Mouse (Mus musculus) Muller cell, postnatal 12 days (primary cell): Measurements from ENCODE around the gene Tmem53.

Source experiments
- DNase-seq: peaks from one replicate; pipeline ENCODE4 v3.0.0-alpha.2; 2015; ENCODE audit errors: inconsistent ontology term

The Tmem53 gene

DNA sequence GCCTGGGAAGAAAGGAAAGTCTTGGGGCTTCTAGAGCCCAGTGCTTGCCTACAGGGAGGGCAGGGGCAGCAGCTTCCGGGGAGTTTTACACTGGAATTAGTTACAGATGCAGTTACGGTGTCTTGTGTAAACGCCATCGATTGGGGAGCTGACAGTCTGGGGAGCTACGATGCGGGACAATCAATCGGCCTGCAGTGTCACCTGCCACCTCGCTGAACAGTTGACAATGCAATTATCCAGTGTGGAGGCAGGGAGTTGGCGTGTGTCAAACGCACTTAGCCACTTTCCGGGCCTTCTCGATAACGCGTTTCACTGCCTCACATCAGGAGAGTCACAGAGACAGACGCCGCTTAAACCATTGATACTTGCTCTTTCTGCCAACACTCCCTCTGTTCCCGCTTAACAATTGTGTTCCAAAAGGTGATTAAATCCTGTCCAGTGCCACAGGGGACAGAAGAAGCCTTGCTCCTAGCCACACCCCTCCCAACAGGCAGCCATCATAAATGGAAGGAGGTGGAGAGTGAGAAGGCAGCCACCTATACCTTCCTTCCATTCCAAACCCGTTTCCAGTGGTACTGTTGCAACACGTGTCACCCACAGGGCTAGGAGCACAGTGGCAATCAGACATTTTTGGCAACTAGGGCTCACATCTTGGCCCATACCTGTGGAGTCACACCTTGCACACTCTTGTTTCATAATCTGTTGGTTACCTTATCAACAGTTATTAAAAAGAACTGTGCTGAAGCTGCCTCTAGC, 29.5 kb downstream of the Tmem53 start:
- no peak for DNase-seq

DNA sequence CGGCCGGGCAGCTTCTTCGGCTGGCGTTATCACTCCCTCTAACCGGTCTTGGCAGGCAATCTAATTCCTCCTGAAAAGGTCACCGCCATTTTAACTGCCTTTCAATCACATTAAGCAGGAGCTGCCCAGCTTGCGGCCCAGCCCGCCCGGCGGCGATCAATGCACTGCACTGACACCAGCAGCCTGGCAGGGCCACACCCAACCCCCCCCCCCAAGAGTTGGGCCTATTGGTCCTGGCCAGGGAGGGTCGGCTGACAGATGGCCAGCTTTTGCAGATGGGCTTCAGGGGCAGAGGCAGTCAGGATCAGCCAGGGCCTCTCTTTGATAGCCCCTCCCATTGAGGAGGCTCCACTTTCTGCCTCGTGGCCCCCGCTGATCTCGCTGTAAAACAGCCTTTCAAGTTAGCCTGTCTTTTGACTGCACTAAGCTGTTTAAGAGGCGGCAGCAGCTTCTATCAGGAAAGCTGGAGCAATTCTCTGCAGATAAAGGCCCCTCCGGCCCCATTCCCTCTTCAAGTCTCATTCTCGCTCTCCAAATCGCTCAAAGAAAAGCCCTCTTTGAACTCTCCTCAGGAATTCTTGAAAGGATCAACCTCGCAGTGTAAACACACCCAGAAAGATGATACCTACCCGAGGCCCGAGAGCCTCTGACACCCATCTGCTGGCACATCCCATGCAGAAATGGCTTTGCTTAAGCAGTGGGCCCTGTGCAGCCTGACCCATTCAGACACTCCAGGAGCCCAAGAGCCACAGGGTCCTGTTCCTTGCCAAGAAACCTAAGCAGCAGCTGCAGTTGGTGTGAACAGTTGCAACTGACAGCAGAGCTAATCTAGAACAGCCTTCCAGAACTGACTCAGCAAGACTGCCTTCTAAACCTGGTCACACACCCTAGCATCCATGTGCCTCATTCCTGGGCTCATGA, 31.8 kb downstream of the Tmem53 start:
- no peak for DNase-seq

DNA sequence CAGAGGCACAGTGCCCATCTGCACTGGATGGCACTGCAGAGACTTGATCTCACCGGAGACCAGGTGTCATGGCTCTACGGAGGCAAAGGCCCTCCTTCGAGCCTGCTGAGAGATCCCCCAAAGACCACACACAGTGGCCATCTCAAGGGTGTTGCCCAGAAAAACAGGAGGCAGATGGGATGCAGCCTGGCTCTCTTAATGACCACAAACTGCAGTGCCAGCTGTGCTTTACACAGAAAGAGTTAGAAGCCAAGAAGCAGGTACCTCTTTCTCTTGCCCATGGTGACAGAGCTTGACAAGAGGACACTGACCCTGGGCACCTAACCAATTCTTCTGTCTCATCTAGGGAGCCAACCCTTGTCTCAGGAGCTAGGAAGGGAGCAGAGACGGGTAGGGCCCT, 32.6 kb downstream of the Tmem53 start:
- no peak for DNase-seq

DNA sequence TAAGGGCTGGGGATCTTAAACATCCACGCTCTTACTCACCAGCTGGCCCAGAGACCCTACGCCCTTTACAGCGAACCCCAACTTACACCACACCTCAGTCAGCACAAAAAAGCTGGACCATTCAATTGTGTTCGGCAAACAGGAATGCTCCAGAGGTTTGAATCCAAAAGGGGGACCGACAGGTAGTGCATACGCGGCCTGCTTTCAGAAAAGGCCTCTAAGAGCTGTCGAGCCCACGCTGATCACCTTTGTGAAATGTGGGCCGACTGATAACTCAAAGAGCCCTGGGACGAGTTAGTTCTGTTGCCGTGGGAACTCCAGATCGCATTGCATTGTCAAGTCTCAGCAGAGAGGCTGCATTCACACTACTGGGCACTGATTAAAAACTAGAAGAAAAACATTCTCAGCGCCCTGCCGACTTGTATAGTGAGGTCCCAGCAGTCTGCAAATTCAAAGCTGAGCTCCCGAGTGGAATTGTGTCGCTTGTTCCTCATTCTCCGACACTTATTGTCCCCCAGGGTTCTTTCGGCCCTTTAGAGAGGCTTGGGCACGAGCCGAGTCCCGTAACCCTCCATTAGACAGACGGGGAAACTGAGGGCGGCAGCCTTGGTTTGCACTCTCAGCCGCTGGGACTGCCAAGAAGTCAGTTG, 36.7 kb downstream of the Tmem53 start:
- no peak for DNase-seq

DNA sequence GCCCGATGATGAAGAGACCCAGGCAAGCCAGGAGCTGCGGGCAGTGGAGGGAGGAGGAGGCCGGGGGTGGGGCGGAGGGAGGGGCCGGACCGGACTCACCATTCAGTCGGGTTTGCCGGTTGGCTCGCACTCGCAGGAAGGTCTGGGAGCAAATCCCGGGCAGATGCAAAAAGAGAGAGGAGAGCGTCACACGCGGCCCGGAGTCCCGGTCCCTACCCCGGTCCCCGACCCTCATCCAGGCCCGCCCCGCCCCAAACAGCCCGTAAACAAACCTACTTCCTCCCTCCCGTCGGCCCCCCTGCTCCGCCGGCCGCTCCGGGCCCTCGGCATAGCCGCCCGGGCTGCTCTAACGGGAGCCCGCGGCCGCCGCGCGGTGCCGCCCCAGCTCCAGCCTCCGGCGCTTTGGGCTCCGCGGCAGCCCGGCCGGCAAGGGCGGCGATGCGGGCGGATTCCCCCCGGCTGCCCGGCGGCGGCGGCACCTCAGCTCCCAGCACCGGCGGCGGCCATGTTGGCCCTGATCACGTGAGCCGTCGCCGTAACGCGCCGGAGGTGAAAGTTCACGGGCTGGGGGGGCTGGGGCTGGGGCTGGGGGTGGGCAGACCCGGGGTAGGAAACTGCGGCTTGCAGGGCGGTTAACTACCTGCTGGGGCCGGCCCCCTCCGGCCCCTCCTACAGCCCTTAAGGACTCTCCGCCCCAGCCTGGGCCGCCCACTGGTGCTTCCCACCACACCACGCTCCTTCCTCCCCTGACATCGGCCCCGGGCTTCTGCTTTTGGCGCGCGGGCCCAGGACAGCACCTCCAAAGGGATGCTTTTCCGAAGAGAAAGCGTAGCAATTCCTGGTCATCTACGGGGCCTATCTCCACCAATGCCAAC, 37.4 kb downstream of the Tmem53 start:
- peak; percentile 89 for DNase-seq

DNA sequence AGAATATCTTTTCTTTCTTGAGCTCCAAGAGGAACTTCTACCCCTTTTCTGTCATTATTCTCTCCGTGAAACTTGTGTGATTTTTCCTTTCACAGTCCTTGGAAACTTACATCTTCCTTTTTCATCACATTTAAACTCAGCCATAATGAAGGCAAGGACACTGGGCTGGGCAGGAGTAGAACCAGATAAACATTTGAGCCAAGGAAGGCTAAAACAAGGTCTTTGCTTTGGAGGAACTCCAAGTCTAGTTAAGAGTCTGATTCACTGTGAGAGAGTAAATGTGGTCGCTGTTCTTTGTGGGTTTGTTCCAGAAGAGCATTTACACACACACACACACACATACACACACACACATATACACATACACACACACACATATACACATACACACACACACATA, 39.9 kb downstream of the Tmem53 start:
- no peak for DNase-seq

DNA sequence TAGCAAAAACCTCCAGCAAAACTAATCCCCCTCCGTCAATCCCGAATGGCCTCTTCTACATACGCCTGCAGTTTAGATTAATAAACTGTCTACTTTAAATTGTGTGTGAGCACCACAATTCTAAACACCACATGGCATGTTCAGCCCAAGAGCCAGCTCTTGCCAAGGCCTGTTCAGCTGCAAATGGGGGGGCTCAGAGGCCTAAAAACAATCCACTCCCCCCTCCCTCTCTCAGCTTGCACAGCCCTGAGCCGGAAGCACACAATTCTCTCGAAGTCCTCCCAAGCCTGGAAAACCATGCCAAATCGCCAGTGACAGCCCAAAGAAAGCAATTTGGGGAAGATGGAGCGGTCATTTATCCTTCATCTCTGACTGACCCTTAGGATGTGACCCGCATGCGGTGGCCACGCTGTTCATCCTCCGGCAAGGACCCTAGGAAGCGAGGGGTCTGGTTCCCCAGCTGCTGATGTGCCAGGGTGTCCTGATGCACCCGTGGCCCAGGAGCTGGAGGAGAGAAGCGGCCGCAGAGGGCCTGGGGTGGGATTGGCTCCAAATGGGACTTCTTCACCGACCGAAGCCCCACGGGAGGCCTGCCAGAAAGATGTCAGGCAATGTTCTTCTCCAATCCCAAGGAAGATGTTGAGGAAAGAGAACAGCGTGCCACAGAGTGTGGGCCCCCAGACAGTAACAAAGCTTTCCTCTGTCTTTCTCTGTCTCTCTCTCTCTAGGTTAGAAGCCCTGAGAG, 45.3 kb downstream of the Tmem53 start:
- DNase-seq, result no peak

DNA sequence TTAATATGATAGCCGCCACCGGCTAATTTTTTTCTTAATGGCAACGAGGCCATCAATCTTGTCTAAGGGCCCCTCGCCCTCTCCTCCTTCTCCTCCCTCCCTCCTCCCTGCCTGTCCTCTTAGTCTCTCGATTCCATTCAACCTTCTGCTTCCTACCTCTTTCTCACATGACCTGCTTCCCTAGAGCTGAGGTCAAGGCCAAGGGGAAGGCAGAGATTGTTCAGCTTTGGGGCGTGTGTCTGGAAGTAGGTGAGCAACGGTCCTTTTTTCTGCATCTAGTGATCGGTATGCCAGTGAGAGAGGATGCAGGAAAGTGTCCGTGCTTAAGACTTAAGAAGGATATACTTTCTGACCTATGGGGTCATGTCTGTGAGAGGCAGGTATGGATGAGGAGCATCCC, 46.1 kb downstream of the Tmem53 start:
- no peak for DNase-seq

DNA sequence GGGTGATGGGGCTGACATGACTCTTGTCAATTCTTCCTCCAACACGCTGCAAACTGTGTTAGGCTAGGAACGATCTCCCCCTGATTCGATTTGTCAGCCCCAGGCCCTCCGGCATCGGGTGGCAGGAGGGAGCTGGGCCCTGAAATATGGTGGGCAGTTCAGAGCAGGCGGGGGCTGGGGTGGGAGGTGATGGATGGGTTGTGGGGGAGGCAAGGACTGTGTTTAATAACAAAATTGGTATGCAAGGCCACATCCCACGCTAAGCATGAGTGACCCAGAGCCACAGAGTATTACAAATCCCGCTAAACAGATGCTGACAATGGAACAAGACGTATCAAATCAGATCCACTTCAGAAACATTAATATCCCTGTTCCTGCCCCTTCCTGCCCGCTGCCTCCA, 48.2 kb downstream of the Tmem53 start:
- no peak for DNase-seq

DNA sequence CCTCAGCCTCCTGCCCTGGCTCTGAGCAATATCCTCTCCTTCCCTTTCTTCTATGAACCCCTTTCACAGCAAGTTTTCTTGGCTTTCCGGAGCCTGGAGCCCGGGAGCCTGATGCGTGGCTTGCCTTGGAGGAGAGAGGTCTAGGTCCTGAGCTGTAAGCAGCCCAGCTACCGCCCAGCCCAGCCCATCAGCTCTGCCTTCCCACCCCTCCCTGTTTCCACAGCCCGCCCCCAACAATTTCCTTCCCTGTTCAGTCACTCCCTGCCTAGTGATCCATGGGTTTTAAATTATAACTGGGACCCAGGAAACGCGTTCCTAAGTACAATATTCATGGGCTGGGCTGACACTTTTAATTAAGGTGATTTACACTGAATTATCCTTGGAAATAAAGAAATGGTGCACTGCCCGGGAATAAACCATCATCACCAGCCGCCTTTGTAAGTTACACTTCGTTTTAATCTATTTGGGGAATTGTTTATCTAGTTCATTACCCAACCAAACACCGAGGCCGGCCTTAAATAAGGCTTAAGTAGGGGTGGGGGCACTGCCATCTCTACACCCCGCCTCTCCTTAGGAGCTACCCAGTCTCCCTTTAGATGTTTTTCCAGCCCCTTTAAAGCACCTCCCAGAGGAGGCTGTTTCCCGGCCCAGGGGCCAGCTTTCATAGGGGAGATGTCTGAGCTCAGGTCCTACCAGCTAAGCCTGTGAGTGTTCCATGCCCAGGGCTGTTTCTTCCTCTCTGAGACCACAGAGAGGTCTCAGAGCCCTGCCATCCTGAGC, 50.5 kb downstream of the Tmem53 start:
- DNase-seq, result no peak

DNA sequence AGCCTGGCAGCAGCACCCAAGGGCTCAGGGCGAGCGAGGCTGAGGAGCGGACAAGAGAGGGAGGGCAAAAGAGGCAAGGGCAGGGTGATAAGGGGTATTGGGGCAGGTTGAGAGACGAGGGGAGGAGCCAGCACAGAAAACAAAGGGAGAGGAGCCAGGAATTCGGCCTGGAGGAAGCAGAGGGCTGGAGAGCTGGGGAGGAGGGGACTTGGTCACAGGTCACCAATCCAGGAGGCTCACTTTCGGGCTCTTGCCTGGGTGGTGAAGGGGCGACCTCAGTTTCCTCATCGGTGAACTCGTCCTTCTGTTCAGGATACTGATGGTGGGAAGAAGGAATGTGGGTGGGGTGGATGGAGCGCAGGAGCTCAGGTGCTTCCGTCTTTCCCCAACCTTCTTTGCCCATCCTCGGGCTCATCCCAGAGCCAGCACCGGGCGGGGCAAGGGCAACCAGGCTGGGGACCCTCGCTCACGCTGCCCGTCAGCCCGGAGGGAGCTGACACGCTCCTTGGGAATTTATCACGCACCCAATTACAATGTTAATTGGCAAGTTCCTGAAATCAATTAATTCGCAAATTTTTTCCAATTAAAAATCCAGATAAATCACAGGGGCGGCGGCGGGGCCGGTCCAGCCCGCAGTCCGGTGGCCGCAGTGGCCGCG, 52.0 kb downstream of the Tmem53 start:
- DNase-seq, result peak; percentile 36

DNA sequence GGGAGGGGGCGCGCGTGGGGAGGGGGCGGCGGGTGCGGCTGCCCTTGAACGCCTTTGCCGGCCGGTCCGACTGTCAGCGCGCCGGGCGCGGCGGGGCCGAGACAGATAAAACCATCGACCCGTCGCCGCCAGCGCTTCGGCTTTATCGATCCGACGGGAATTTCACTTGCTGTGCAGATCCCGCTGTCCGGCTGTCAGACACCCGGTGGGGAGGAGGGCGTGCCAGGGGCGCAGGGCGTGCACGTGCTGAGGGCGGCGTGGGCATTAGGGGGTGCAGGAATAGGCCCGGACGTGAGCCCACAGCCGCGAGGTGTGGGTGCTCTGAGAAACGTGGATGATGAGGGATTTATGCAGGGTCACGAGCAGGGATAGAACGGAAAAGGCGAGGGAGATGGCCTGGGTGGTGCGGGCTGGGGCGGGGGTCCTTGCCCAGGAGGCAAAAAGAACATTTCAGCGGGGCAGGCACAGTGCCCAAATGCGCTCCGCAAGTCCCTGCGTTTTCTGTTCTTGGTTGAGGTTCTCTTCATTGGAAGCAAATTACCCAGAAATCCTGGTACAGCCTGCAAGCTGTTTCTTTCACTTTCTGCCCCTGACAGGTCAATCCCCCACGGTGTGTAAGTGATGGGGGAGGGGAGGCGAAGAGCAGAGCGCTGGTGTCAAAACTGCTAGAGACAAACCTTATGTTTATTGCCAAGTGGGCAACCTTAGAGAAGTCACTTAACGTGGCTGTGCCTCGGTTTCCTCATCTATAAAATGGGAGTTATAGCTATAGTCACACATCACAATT, 52.7 kb downstream of the Tmem53 start:
- DNase-seq, result peak; percentile 25

DNA sequence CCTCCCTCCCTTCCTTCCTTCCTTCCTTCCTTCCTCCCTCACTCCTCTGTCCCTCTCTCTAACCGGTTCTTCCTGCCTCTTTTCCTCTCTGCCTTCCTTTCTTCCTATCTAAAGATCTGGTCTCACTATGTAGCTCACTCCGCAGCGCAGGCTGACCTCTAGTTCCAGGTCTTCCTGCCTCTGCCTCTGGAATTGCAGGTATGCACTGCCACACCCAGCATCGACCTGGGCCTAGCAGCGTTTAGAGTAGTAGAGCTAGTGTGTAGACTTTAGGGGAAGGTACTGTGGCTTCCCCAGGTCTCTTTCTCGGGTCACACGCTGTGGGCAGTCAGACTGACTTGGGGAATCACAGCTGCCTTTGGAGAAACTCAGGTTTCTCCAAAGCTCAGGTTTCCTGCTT, 53.7 kb downstream of the Tmem53 start:
- DNase-seq, result no peak

DNA sequence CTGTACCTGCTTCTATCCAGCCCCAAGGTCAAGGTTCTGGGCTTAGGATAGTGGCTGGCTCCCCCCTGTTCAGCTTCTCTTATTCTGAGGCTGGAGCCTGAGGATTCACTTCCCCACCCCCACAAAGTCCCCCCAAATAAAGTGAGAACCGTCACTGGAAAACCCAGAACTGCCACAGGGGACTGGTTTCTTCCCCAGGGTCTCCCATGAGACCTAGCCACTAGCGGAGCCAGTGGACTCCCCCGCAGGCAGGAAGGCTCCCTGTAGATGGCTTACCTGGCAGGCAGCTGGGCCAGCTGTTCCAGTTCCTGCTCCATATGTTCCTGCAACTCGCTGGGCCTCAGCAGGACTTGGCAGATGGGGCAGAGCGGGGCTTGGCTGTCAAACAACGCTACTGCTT, 55.5 kb downstream of the Tmem53 start:
- no peak for DNase-seq

DNA sequence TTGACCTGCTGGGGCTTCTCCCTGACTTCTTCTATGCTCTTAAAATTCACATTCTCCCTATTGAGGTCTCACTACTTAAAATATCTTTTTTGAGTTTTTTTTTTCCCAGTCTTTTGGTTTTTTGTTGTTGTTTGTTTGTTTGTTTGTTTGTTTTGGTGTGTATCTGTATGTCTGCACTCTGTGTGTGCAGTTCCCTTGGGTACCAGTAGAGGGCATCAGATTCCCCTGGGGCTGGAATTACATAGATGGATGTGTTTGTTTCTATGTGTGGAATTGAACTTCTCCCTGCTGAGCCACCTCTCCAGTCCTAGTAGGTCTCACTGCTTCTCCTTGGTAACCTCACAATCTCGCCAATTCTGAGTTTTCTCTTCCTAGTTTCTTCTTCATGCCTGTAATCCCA, 57.7 kb downstream of the Tmem53 start:
- DNase-seq, result no peak

DNA sequence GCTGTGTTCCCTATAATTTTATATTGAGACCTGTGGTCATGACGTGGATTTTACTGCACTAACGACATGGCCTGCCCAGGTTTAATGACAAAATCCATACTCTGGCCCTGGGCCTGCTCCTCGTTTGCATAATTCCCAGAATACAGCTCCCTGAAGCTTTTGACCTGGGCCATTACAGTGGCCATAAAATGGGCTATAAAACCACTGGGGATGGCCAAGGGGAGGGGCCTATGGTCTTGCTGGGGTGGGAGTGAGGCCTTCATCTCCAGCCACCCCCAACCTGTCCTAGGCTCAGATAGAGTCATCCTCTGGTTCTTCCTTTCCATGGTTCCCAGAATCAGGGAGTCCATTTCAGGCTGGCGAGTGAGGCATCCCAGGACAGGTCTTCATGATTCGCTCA, 60.1 kb downstream of the Tmem53 start:
- DNase-seq, result no peak

DNA sequence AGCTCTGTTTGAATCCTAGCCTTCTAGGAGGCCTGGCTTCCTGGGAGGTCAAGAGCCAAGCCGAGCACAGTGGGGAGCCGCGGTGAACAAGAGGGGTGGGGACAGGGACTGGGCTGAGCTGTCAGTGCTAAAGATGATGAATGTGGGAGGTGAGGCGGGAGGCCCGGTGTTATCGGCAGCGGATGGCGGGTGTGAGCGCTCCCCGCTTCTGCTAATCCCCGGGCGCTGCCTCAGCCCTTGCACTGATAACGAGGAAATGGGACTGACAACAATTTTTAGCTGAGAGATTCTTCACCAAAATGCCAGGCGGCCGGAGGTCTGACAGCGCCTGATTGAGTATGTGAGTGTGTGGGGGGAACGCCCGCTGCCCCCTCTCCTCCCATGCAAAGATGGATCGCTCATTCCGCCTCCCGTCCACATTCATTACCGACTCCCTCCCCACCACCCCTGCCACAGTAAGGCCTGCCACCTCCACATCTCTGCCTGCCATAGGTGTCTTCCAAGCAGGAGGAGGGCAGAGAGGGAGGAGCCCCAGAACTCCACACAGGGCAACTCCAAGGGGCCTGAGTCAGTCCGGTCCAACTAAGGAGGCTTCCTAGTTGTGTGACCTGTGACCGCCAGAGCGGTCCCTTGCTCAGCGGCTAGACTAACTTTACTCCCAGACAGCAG, 60.8 kb downstream of the Tmem53 start:
- DNase-seq, result no peak

DNA sequence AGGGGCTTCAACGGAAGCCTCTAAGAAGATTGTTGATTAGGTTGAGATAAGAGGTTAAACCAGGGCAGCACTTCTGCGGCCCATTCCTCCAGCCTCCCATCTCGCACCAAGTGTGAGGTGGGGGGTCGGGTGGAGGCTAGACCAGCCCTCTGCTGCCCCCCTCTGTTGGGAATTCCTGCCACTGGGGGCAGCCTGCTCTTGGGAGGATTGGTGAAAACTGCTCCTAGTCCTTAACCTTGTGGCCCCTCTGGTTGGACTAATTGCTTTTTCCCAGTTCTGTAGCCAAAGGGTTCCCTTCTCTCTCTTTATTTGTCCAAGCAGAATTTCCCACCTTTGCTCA, 61.3 kb downstream of the Tmem53 start:
- DNase-seq, result no peak
